Mouse (Mus musculus) kidney, adult 2 months (tissue): ENCODE results near the gene Kbtbd3.

Source experiments
- CTCF ChIP-seq: fragments of 200-500 bp; conservative IDR thresholded peaks from 2 replicates; pipeline ENCODE4 v1.5.1; 2011; ENCODE audit warnings: low read depth, mild to moderate bottlenecking, control low read depth, low read length, moderate library complexity, mixed read lengths; ENCODE audit not compliant: insufficient read depth, insufficient read length
- POLR2A ChIP-seq: fragments of 200-500 bp; IDR thresholded peaks from one replicate; pipeline ENCODE4 v1.6.1; 2011; ENCODE audit warnings: low read depth, low read length, control low read depth

GRCm38 (mm10) chr9:4310706-4311105 is 1.1 kb downstream of the Kbtbd3 start:
- TF ChIP-seq POLR2A = no peak
- TF ChIP-seq CTCF = no peak
